Mouse (Mus musculus) MEL (cell line): ENCODE data around the gene Klhdc8a.

Source experiments
- BHLHE40 ChIP-seq: IDR thresholded peaks from 2 replicates; pipeline ENCODE4 v1.6.1; 2012; ENCODE audit warnings: low read depth, mild to moderate bottlenecking, inconsistent platforms, low read length, improper control_type of control experiment, borderline replicate concordance
- CTCF ChIP-seq, 3 experiments: IDR thresholded peaks in 2 of 3; conservative IDR thresholded peaks in 1 of 3; 2 replicates each; pipeline ENCODE4 v1.5.1; 2011 to 2012; ENCODE audit warnings: low read length in 3 of 3, low read depth in 2 of 3, mild to moderate bottlenecking in 2 of 3, improper control_type of control experiment in 1 of 3, inconsistent platforms in 1 of 3, mixed read lengths in 1 of 3, moderate library complexity in 1 of 3; ENCODE audit not compliant: control insufficient read depth in 1 of 3, insufficient read depth in 1 of 3, poor library complexity in 1 of 3, severe bottlenecking in 1 of 3
- GABPA ChIP-seq: IDR thresholded peaks from 2 replicates; pipeline ENCODE4 v1.6.1; 2012; ENCODE audit warnings: low read depth, mild to moderate bottlenecking, inconsistent platforms, low read length, improper control_type of control experiment, moderate library complexity
- KAT2A ChIP-seq: conservative IDR thresholded peaks from 2 replicates; pipeline ENCODE4 v1.6.1; 2012; ENCODE audit warnings: low read depth, low read length, improper control_type of control experiment, inconsistent platforms
- MAX ChIP-seq: IDR thresholded peaks from 2 replicates; pipeline ENCODE4 v1.6.1; 2011; ENCODE audit warnings: low read length, improper control_type of control experiment
- MYC ChIP-seq: IDR thresholded peaks from 2 replicates; pipeline ENCODE4 v1.6.1; 2011; ENCODE audit warnings: low read depth, mild to moderate bottlenecking, low read length, improper control_type of control experiment, moderate library complexity
- NELFE ChIP-seq: IDR thresholded peaks from 2 replicates; pipeline ENCODE4 v1.6.1; 2011; ENCODE audit warnings: low read depth, low read length, improper control_type of control experiment
- POLR2A ChIP-seq, 2 experiments: IDR thresholded peaks; 2 replicates each; pipeline ENCODE4 v1.6.1; 2011 to 2012; ENCODE audit warnings: low read length in 2 of 2, mild to moderate bottlenecking in 2 of 2, control low read depth in 1 of 2, improper control_type of control experiment in 1 of 2, low read depth in 1 of 2, moderate library complexity in 1 of 2; ENCODE audit not compliant: control insufficient read depth in 1 of 2, insufficient read depth in 1 of 2, poor library complexity in 1 of 2
- RAD21 ChIP-seq: IDR thresholded peaks from 2 replicates; pipeline ENCODE4 v1.6.1; 2011; ENCODE audit warnings: mild to moderate bottlenecking, low read depth, low read length, improper control_type of control experiment
- SMC3 ChIP-seq: IDR thresholded peaks from 2 replicates; pipeline ENCODE4 v1.6.1; 2011; ENCODE audit warnings: low read depth, low read length, improper control_type of control experiment

- TF ChIP-seq GABPA (no peak), MYC (no peak), POLR2A (IDR thresholded peaks at IDR 0.05; ENCODE audit: control insufficient read depth in 1 of 2, insufficient read depth in 1 of 2, low read depth in 1 of 2, low read length in 2 of 2, poor library complexity in 1 of 2) (no peak), BHLHE40 (no peak), SMC3 (no peak), NELFE (no peak), RAD21 (no peak), CTCF (IDR thresholded peaks at IDR 0.05 in 2 of 3, conservative IDR thresholded peaks at IDR 0.05 in 1 of 3; ENCODE audit: control insufficient read depth in 1 of 3, insufficient read depth in 1 of 3, low read depth in 2 of 3, low read length in 3 of 3, poor library complexity in 1 of 3, severe bottlenecking in 1 of 3) (no peak), KAT2A (no peak), MAX (no peak)
Observed at GRCm38 (mm10) chr1:132333675-132334141, 35.3 kb downstream of the Klhdc8a start.
